Mouse (Mus musculus): Measurements from ENCODE around the gene Hrc.
"Not testable (repeated sequence)": the region's sequence is repeated elsewhere in the genome, so short reads cannot be mapped to it uniquely, and the experiment has no call there.

The Hrc gene

DNA sequence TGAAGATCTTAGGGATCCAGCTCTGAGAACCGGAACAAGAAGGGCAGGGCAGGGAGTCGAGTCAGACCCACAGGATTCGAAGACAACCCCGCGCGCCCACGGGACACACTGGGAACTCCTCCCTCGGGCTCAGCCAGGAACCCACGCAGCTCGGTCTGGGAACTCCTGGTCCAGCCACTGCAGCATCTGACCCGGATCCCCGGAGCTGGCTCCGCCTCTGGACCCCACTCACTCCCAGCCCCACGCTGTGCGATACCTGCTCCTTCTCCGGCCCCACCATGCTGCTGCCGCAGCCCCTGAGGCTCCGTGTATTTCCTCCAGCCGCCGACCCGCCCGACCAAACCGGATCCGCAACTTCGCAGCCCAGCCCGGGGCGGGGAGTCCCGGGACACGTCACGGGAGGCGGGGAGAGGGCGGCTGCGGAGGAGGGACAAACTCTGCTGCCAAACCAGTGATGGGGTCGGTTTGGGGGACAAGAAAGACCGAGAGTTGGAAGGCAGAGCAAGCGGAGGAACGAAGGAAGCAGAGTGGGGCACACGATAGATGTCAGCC is 1.6 kb upstream of the Hrc start, which contains the start of gene Trpm4:
Gene Trpm4, minus strand, starts transcription at position 350 of the 552 bp plus-strand sequence.
- DNase-seq (ENCODE audit: low spot score), result peak; percentile 91

- no peak for DNase-seq (ENCODE audit: low spot score)
Measured at GRCm38 (mm10) chr7:45334605-45335004, 485 bp upstream of the Hrc start.

DNA sequence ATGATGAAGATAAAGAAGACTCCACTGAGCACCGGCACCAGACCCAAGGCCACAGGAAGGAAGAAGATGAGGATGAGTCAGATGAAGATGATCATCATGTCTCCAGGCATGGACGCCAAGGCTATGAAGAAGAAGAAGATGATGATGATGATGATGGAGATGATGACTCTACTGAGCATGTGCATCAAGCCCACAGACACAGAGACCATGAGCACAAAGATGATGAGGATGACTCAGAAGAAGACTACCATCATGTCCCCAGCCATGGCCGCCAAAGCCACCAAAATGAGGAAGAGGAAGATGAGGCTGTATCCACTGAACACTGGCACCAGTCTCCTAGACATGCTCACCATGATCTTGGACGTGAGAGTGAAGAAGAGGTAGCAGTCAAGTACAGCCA is 1.2 kb downstream of the Hrc start:
- no peak for DNase-seq (ENCODE audit: low spot score)

GRCm38 (mm10) chr7:45337469-45337868 is 2.4 kb downstream of the Hrc start:
- DNase-seq (ENCODE audit: low spot score), result no peak

DNA sequence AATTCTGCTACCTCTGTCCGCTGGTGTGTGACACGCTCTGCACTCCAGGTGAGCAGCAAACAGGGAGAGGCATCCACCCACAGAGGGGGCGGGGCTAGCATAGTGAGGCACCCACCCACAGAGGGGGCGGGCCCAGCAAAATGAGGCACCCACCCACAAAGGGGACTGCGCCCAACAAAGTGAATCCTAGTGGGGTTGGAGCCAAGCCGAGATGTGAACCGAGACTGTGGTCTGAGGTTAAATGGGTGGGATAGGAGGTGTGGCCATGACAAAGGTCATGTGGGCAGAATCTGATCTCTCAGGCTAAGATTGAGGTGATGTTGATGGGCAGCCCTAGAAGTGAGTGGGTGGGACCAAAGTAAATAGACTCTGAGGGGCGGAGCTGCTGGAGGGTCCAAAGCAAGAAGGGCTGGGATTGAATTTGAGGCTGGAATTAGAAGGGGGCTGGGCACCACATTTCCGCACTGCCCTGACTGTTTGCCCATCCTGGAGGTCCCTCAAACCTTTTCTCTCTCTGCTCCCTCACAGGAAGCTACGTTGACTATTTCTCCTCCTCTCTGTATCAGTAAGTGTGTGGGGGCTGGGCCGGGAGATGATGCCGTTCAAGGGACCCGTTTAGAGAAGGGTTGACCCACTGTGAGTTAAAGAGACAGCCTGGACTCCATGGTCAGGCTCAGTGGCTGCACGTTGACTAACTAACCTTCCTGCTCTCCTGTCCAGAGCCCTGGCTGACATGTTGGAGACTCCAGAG is 3.2 kb downstream of the Hrc start:
- peak; percentile 75 for DNase-seq (ENCODE audit: low spot score)

GRCm38 (mm10) chr7:45339410-45340065 is 4.4 kb downstream of the Hrc start:
- DNase-seq (ENCODE audit: low spot score), result peak; percentile 82

- DNase-seq (ENCODE audit: low spot score), result no peak
Measured at GRCm38 (mm10) chr7:45340066-45340442, 5.0 kb downstream of the Hrc start.

GRCm38 (mm10) chr7:45340669-45341068 is 5.6 kb downstream of the Hrc start:
- peak; percentile 86 for DNase-seq (ENCODE audit: low spot score)

DNA sequence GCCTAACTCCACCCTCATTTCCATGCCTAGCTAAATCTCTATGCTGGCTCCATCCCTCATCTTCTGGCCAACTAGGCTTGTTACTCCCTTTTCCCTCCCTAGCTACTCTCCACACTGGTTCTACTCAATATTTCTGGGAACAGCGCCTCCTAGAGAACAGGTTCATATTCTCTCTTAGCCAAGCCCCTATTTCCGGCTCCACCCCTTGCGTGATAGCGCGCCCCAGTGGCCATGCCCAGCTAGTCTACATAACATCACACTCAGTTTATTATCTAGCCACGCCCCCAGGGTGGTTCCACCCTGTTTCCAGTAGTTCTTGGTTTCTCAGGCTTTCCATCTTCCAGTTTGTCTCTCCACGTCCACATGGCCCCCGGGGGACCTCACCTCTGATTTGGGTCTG is 6.2 kb downstream of the Hrc start:
- peak; percentile 93 for DNase-seq (ENCODE audit: low spot score)

- no peak for DNase-seq (ENCODE audit: low spot score)
Measured at GRCm38 (mm10) chr7:45342081-45342480, 7.0 kb downstream of the Hrc start.

DNA sequence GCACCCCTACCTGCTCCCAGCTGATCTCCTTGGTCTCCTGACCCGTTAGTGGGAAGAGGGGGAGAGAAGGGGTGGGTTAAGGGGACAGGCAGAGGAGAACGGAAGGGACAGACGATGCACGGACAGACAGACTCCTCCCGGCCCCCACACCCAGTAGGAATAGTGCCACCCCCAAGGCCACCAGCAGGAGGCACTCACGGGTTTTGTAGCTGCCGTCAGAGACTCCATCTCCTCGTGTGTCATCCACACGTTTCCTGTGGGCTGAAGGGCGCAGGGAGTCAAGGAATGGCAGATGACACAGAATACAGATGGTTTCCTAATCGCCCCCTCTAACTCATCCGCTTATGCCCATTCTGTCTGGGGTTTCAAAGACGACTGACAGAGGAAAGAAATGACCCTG is 8.5 kb downstream of the Hrc start:
- DNase-seq (ENCODE audit: low spot score), result peak; percentile 68

DNA sequence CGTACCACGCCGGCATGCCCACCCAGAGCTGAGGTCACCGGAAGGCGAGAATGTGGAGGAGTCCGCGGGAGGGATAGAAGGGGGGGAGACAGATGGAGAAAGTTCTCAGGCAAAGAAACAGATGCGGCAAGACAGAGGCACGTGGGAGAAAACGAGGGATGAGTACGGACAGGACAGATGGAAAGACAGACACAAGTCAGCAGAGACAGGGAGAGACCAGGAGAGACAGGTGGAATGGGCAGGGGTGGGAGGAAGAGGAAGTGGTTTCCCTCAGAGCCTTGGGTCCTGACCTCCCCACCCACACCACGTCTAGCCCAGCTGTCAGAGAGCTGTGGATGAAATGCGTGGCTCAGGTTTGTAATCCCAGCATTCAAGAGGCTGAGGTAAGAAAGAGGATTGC is 11.8 kb downstream of the Hrc start:
- DNase-seq (ENCODE audit: low spot score), result no peak

GRCm38 (mm10) chr7:45353041-45353440 is 18.0 kb downstream of the Hrc start:
- no peak for DNase-seq (ENCODE audit: low spot score)

DNA sequence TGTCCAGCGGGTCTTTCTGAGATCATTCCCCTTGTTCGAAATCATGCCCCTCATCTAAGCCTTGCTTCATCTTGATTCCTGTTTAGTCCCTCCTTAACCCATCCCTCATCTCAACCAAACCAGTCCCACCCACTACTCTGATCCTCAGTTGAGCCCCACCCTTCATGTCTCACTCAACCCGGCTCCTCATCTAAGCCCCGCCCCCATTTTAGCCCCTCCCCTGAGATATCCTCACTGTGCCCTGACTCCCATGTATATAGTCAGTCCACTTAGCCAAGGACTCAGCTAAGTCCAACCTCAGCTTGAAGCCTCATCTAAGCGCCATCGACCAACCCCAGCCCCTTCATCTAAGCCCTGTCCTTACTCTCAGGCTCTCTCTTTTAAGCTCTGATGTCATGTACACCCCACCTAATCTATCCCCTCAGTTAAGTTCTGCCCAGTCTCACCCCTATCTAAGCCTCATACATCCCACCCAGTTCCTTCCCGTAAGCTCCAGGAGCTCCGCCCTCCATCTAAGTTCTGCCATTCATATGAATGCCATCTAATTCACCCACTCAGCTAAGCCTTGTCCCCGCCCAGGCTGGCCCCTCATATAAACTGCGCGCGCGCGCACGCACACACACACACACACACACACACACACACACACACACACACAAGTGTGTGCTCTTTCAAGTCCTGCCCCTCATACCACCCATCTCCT is 20.4 kb downstream of the Hrc start:
- DNase-seq (ENCODE audit: low spot score), result no peak

GRCm38 (mm10) chr7:45356087-45356486 is 21.0 kb downstream of the Hrc start:
- DNase-seq (ENCODE audit: low spot score), result peak; percentile 56

GRCm38 (mm10) chr7:45359081-45359480 is 24.0 kb downstream of the Hrc start:
- DNase-seq (ENCODE audit: low spot score), result not testable (repeated sequence)

GRCm38 (mm10) chr7:45360404-45361125 is 25.5 kb downstream of the Hrc start:
- peak; percentile 68 for DNase-seq (ENCODE audit: low spot score)

GRCm38 (mm10) chr7:45361243-45361804 is 26.2 kb downstream of the Hrc start:
- peak; percentile 85 for DNase-seq (ENCODE audit: low spot score)

DNA sequence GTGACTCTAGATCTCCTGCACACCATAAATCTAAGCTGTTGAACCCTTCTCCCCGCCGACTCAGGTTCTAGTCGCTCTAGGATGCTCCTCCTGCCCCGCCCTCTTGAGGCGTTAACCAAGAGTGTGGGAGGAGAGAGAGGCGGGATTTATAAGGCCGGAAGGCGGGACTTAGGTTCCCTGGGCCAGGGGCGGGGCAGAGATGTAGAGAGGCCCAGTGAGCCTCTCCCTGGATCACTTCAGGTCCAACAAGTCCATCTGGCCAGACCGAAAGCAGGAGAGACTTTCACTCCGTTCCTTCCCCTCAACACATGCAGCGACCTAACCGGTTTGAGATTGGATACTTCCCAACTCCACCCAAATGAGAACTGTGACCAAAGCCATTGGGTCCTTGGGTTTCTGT is 27.7 kb downstream of the Hrc start:
- DNase-seq (ENCODE audit: low spot score), result peak; percentile 60

- DNase-seq (ENCODE audit: low spot score), result no peak
Measured at GRCm38 (mm10) chr7:45363983-45364382, 28.9 kb downstream of the Hrc start.

DNA sequence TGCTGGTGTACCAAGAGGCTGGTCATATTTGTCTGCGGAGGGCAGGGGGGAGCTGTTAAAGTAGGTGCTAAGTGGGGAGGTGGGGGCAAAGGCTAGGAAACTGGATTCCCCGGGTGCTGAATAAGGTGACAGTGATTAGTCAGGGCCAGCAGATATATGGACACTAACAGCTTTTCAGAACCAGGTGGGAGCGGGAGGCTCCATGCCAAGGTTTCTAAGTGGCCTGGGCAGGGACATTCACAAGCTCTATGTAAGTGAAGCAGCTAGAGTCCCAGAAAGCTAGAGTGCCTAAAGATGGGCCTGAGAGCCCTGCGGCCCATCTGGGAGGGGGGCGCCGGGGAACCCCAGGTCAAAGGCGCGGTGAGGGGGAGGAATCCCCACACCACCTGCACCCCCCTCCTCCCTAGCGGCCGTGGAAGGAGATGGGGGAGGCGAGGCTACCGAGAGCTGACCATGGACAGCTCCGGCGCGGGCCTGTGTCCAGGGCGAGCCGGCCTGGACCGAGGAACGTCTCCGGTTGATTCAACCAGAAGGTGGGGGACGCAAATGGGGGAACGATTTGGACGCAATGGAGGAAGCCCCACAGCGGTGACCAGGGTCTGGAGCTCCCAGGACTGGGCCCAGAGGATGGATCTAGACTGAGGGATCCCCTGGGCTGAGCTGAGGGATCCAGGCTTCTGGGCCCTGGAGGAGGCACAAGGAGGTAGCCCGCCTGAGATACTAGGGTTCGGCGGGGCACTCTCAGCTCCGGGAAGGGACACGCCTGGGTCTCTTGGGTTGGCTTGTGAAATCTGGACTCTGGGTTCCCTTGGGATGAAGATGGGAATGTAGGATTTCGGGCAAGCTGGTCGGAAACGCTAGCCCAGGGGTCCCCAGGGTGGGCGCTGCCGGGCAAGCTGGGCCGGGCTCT is 30.9 kb downstream of the Hrc start:
- DNase-seq (ENCODE audit: low spot score), result peak; percentile 86
